Mouse (Mus musculus) CH12.LX (cell line): ENCODE results near the gene Gdi1. TPM values are rescaled to one million over a fixed set of nuclear protein-coding genes. Genes with fewer than 3 reads are reported as not detected.

ENCODE experiments used
- DNase-seq: peaks from one replicate; pipeline ENCODE4 v3.0.0-alpha.2; 2013; ENCODE audit errors: extremely low read depth
- H3K27ac ChIP-seq: 2 replicates; pipeline ENCODE4 v1.5.1; 2012; ENCODE audit warnings: low read depth, mild to moderate bottlenecking, control low read depth, moderate library complexity; ENCODE audit not compliant: insufficient read depth
- H3K27me3 ChIP-seq: replicated peaks from 2 replicates; pipeline ENCODE3; 2012; ENCODE audit warnings: inconsistent platforms
- H3K36me3 ChIP-seq, 2 experiments: replicated peaks in 1 of 2; 2 replicates each; pipeline versions ENCODE3 to v1.6.1; 2012; ENCODE audit warnings: inconsistent platforms in 1 of 2, low read length in 1 of 2, mild to moderate bottlenecking in 1 of 2, mixed read lengths in 1 of 2, moderate library complexity in 1 of 2; ENCODE audit not compliant: control insufficient read depth in 1 of 2, insufficient read depth in 1 of 2
- H3K4me1 ChIP-seq, 2 experiments: 2 replicates each; pipeline ENCODE4 v1.6.1; 2012; ENCODE audit warnings: inconsistent platforms in 1 of 2, moderate library complexity in 1 of 2; ENCODE audit not compliant: insufficient read depth in 2 of 2, control insufficient read depth in 1 of 2
- H3K4me2 ChIP-seq: 2 replicates; pipeline ENCODE4 v1.6.1; 2012; ENCODE audit warnings: low read depth, mild to moderate bottlenecking, control low read depth; ENCODE audit not compliant: poor library complexity, insufficient read depth, severe bottlenecking
- H3K4me3 ChIP-seq, 3 experiments: fragments of 150-350 bp in 1 of 3; sonication (generic) in 1 of 3; replicated peaks in 1 of 3; 2 replicates each; pipeline versions ENCODE3 to v1.5.1; 2011 to 2012; ENCODE audit warnings: low read depth in 2 of 3, low read length in 2 of 3, mild to moderate bottlenecking in 2 of 3, moderate library complexity in 2 of 3, control low read depth in 1 of 3, improper control_type of control experiment in 1 of 3, inconsistent platforms in 1 of 3, mixed read lengths in 1 of 3; ENCODE audit not compliant: poor library complexity in 1 of 3
- H3K79me2 ChIP-seq: replicated peaks from 2 replicates; pipeline ENCODE4 v1.6.1; 2012; ENCODE audit warnings: mild to moderate bottlenecking, moderate library complexity; ENCODE audit not compliant: control insufficient read depth, poor library complexity, insufficient read depth, severe bottlenecking; ENCODE audit errors: extremely low read depth
- H3K9ac ChIP-seq: 2 replicates; pipeline ENCODE4 v1.6.1; 2012; ENCODE audit warnings: low read depth, mild to moderate bottlenecking, control low read depth, moderate library complexity; ENCODE audit not compliant: insufficient read depth
- H3K9me3 ChIP-seq: replicated peaks from 2 replicates; pipeline ENCODE3; 2012; ENCODE audit warnings: low read length, inconsistent platforms, mixed read lengths
- BHLHE40 ChIP-seq: IDR thresholded peaks from 2 replicates; pipeline ENCODE4 v1.6.1; 2011; ENCODE audit warnings: mild to moderate bottlenecking, low read depth, low read length, improper control_type of control experiment
- CHD1 ChIP-seq: IDR thresholded peaks from 2 replicates; pipeline ENCODE4 v1.6.1; 2012; ENCODE audit warnings: low read depth, low read length, improper control_type of control experiment, inconsistent platforms
- CHD2 ChIP-seq: IDR thresholded peaks from 2 replicates; pipeline ENCODE4 v1.6.1; 2011; ENCODE audit warnings: low read length, improper control_type of control experiment
- CTCF ChIP-seq, 2 experiments: IDR thresholded peaks in 1 of 2; conservative IDR thresholded peaks in 1 of 2; 2 replicates each; pipeline ENCODE4 v1.5.1; 2011 to 2012; ENCODE audit warnings: low read depth in 2 of 2, low read length in 2 of 2, improper control_type of control experiment in 1 of 2, inconsistent platforms in 1 of 2, mild to moderate bottlenecking in 1 of 2, moderate library complexity in 1 of 2
- E2F4 ChIP-seq: IDR thresholded peaks from 2 replicates; pipeline ENCODE4 v1.6.1; 2011; ENCODE audit warnings: low read depth, low read length, improper control_type of control experiment; ENCODE audit not compliant: insufficient replicate concordance
- ELF1 ChIP-seq: IDR thresholded peaks from 2 replicates; pipeline ENCODE4 v1.6.1; 2014; ENCODE audit warnings: low read depth, mild to moderate bottlenecking, inconsistent platforms, low read length, improper control_type of control experiment
- ETS1 ChIP-seq: conservative IDR thresholded peaks from 2 replicates; pipeline ENCODE4 v1.6.1; 2012; ENCODE audit warnings: low read depth, mild to moderate bottlenecking, inconsistent platforms, low read length, improper control_type of control experiment, moderate library complexity
- GABPA ChIP-seq: IDR thresholded peaks from 2 replicates; pipeline ENCODE4 v1.6.1; 2012; ENCODE audit warnings: low read depth, low read length, improper control_type of control experiment, inconsistent platforms; ENCODE audit not compliant: insufficient replicate concordance
- IRF4 ChIP-seq: IDR thresholded peaks from 2 replicates; pipeline ENCODE4 v1.6.1; 2014; ENCODE audit warnings: low read depth, mild to moderate bottlenecking, inconsistent platforms, low read length, improper control_type of control experiment
- JUN ChIP-seq: IDR thresholded peaks from 2 replicates; pipeline ENCODE4 v1.6.1; 2011; ENCODE audit warnings: low read depth, mild to moderate bottlenecking, low read length, improper control_type of control experiment, moderate library complexity; ENCODE audit not compliant: insufficient read depth
- JUND ChIP-seq: conservative IDR thresholded peaks from 2 replicates; pipeline ENCODE4 v1.6.1; 2011; ENCODE audit warnings: low read depth, low read length, improper control_type of control experiment
- KAT2A ChIP-seq: IDR thresholded peaks from 2 replicates; pipeline ENCODE4 v1.6.1; 2012; ENCODE audit warnings: low read length, improper control_type of control experiment, inconsistent platforms; ENCODE audit not compliant: insufficient replicate concordance
- MAFK ChIP-seq: IDR thresholded peaks from 2 replicates; pipeline ENCODE4 v1.6.1; 2011; ENCODE audit warnings: low read length, improper control_type of control experiment; ENCODE audit not compliant: insufficient replicate concordance
- MAX ChIP-seq: IDR thresholded peaks from 2 replicates; pipeline ENCODE4 v1.6.1; 2011; ENCODE audit warnings: low read length, improper control_type of control experiment
- MEF2A ChIP-seq: IDR thresholded peaks from 2 replicates; pipeline ENCODE4 v1.6.1; 2014; ENCODE audit warnings: low read depth, mild to moderate bottlenecking, inconsistent platforms, low read length, improper control_type of control experiment, borderline replicate concordance
- MYC ChIP-seq: IDR thresholded peaks from 2 replicates; pipeline ENCODE4 v1.6.1; 2011; ENCODE audit warnings: low read depth, mild to moderate bottlenecking, improper control_type of control experiment, low read length
- NELFE ChIP-seq: IDR thresholded peaks from 2 replicates; pipeline ENCODE4 v1.6.1; 2011; ENCODE audit warnings: low read depth, low read length, improper control_type of control experiment
- NRF1 ChIP-seq: IDR thresholded peaks from 2 replicates; pipeline ENCODE4 v1.6.1; 2014; ENCODE audit warnings: low read depth, mild to moderate bottlenecking, inconsistent platforms, low read length, improper control_type of control experiment, moderate library complexity
- PAX5 ChIP-seq: IDR thresholded peaks from 2 replicates; pipeline ENCODE4 v1.6.1; 2012; ENCODE audit warnings: low read length, inconsistent platforms, mixed read lengths
- POLR2A ChIP-seq: IDR thresholded peaks from 2 replicates; pipeline ENCODE4 v1.6.1; 2011; ENCODE audit warnings: low read depth, mild to moderate bottlenecking, improper control_type of control experiment, low read length
- POLR2AphosphoS2 ChIP-seq: IDR thresholded peaks from 2 replicates; pipeline ENCODE4 v1.6.1; 2011; ENCODE audit warnings: low read depth, low read length, improper control_type of control experiment
- RAD21 ChIP-seq: IDR thresholded peaks from 2 replicates; pipeline ENCODE4 v1.6.1; 2011; ENCODE audit warnings: low read depth, mild to moderate bottlenecking, low read length, improper control_type of control experiment, moderate library complexity
- RCOR1 ChIP-seq: conservative IDR thresholded peaks from 2 replicates; pipeline ENCODE4 v1.6.1; 2012; ENCODE audit warnings: low read depth, mild to moderate bottlenecking, inconsistent platforms, low read length, improper control_type of control experiment
- SIN3A ChIP-seq: IDR thresholded peaks from 2 replicates; pipeline ENCODE4 v1.6.1; 2012; ENCODE audit warnings: low read length, improper control_type of control experiment, inconsistent platforms
- TBP ChIP-seq: conservative IDR thresholded peaks from 2 replicates; pipeline ENCODE4 v1.6.1; 2011; ENCODE audit warnings: low read depth, low read length, improper control_type of control experiment
- TCF12 ChIP-seq: IDR thresholded peaks from 2 replicates; pipeline ENCODE4 v1.6.1; 2014; ENCODE audit warnings: low read depth, mild to moderate bottlenecking, inconsistent platforms, low read length, improper control_type of control experiment
- UBTF ChIP-seq: IDR thresholded peaks from 2 replicates; pipeline ENCODE4 v1.6.1; 2012; ENCODE audit warnings: low read depth, mild to moderate bottlenecking, inconsistent platforms, low read length, improper control_type of control experiment, moderate library complexity
- USF2 ChIP-seq: conservative IDR thresholded peaks from 2 replicates; pipeline ENCODE4 v1.6.1; 2011; ENCODE audit warnings: low read depth, low read length, improper control_type of control experiment
- ZKSCAN1 ChIP-seq: IDR thresholded peaks from 2 replicates; pipeline ENCODE4 v1.6.1; 2012; ENCODE audit warnings: low read depth, inconsistent platforms, low read length, improper control_type of control experiment, borderline replicate concordance
- ZMIZ1 ChIP-seq: IDR thresholded peaks from 2 replicates; pipeline ENCODE4 v1.6.1; 2012; ENCODE audit warnings: low read depth, mild to moderate bottlenecking, inconsistent platforms, low read length, improper control_type of control experiment
- ZNF384 ChIP-seq: IDR thresholded peaks from 2 replicates; pipeline ENCODE4 v1.6.1; 2012; ENCODE audit warnings: low read depth, low read length, improper control_type of control experiment, inconsistent platforms
- dilution Hi-C: fragments of 300-500 bp; cut with MboI; formaldehyde crosslinking; loops from 2 replicates; pipeline ENCODE4 v1.14.3; 2020; ENCODE audit warnings: low sequenced_read_pairs; ENCODE audit not compliant: extremely low pct_unique_long_range_greater_than_20kb, extremely low pct_ligation_motif_present
- in situ Hi-C: fragments of 300-500 bp; cut with MboI; formaldehyde crosslinking; loops from 3 replicates; pipeline ENCODE4 v1.14.3; 2019; ENCODE audit warnings: low sequenced_read_pairs, low pct_ligation_motif_present, low pct_unique_long_range_greater_than_20kb, mixed read lengths
- polyA plus RNA-seq: library from polyadenylated mRNA; unstranded; fragments of >175 nt; gene quantifications from 2 replicates; pipeline ENCODE4 v1.2.1, GENCODE M21; 2012; ENCODE audit warnings: low read depth; ENCODE audit not compliant: insufficient read length
- total RNA-seq, 2 experiments: library from RNA; depleted of rRNA; stranded (reverse); fragments of 300-350 nt in 1 of 2; fragments of >200 nt in 1 of 2; gene quantifications; 2 replicates each; pipeline ENCODE4 v1.2.3; 2012 to 2014

Gene Gdi1
- total RNA-seq (2012; rRNA removed) (29.6 and 42.7 TPM in 2 replicates), total RNA-seq (2014; rRNA removed) (32.4 and 37.0 TPM in 2 replicates), polyA plus RNA-seq (60.8 and 66.5 TPM in 2 replicates)

- H3K36me3 ChIP-seq: peaks cover 71 to 81% of the 10 kb centered on the region in 2 experiments
- TF ChIP-seq MAX (no peak), TBP (peak; percentile 65; the same call in 1 of the 2 replicates), MYC (no peak), MAFK (no peak), CHD2 (0 out of 2 replicates have a peak, but pooled peaks have one; percentile 39), E2F4 (no peak), NELFE (peak; percentile 72; the same call in 1 of the 2 replicates), POLR2A (peak; percentile 84), ZMIZ1 (no peak), UBTF (no peak), KAT2A (peak; percentile 87; the same call in 1 of the 2 replicates), SIN3A (peak; percentile 66; the same call in 1 of the 2 replicates), NRF1 (peak; percentile 61), POLR2AphosphoS2 (peak; percentile 78; the same call in 1 of the 2 replicates), MEF2A (0 out of 2 replicates have a peak, but pooled peaks have one; percentile 18), GABPA (no peak), TCF12 (peak; percentile 85), CHD1 (no peak), PAX5 (no peak)
- TF ChIP-seq, all 38 proteins: peak for 10
- Histone ChIP-seq H3K9ac (peak within 1 kb of the TSS; percentile 75), H3K9me3 (no peaks in the 10 kb centered on the region), H3K4me3 (peak within 1 kb of the TSS; percentile 65 to 85 (median 69)), H3K27ac (peak within 1 kb of the TSS; percentile 62), H3K4me1 (peaks cover 0 to 32% of the 10 kb centered on the region in 2 experiments; a peak in 1 of 4 replicates), H3K27me3 (no peaks in the 10 kb centered on the region), H3K79me2 (peaks cover 20% of the 10 kb centered on the region), H3K4me2 (peak within 1 kb of the TSS; percentile 62)
- peak; percentile 61 for DNase-seq
- in situ Hi-C loops (no loop called here), dilution Hi-C loops (no loop called here)
Measured at GRCm38 (mm10) chrX:74304867-74305700, at the start of gene Gdi1. Gene Gdi1 (plus strand): TSS chrX:74304998.

GRCm38 (mm10) chrX:74257746-74258145, 47.1 kb upstream of the Gdi1 start:
- Histone ChIP-seq H3K4me3 (no peak overlapping the region), H3K4me1 (peaks cover 0 to 3% of the 10 kb centered on the region in 2 experiments; a peak in 1 of 4 replicates), H3K9ac (no peak overlapping the region), H3K9me3 (no peaks in the 10 kb centered on the region), H3K4me2 (no peak overlapping the region), H3K36me3 (peaks cover 19 to 31% of the 10 kb centered on the region in 2 experiments), H3K27me3 (no peaks in the 10 kb centered on the region), H3K27ac (no peak overlapping the region), H3K79me2 (peaks cover 10% of the 10 kb centered on the region; the same call in 1 of the 2 replicates)
- in situ Hi-C loops (no loop called here), dilution Hi-C loops (no loop called here)
- DNase-seq: no peak
- TF ChIP-seq BHLHE40: no peak
- TF ChIP-seq NELFE: no peak
- TF ChIP-seq USF2: no peak
- no peak for TF ChIP-seq RAD21
- TF ChIP-seq ETS1: no peak
- TF ChIP-seq ZKSCAN1: no peak
- TF ChIP-seq JUND: no peak
- TF ChIP-seq MAX: no peak
- TF ChIP-seq MAFK: no peak
- TF ChIP-seq RCOR1: no peak
- no peak for TF ChIP-seq JUN
- TF ChIP-seq SIN3A: no peak
- no peak for TF ChIP-seq POLR2AphosphoS2
- TF ChIP-seq CTCF (conservative IDR thresholded peaks at IDR 0.05 in 1 of 2, IDR thresholded peaks at IDR 0.05 in 1 of 2; ENCODE audit: low read depth in 2 of 2, low read length in 2 of 2): no peak
- TF ChIP-seq ELF1: no peak
- no peak for TF ChIP-seq IRF4
- no peak for TF ChIP-seq CHD2
- TF ChIP-seq ZNF384: no peak
